In the genomic region with DNA sequence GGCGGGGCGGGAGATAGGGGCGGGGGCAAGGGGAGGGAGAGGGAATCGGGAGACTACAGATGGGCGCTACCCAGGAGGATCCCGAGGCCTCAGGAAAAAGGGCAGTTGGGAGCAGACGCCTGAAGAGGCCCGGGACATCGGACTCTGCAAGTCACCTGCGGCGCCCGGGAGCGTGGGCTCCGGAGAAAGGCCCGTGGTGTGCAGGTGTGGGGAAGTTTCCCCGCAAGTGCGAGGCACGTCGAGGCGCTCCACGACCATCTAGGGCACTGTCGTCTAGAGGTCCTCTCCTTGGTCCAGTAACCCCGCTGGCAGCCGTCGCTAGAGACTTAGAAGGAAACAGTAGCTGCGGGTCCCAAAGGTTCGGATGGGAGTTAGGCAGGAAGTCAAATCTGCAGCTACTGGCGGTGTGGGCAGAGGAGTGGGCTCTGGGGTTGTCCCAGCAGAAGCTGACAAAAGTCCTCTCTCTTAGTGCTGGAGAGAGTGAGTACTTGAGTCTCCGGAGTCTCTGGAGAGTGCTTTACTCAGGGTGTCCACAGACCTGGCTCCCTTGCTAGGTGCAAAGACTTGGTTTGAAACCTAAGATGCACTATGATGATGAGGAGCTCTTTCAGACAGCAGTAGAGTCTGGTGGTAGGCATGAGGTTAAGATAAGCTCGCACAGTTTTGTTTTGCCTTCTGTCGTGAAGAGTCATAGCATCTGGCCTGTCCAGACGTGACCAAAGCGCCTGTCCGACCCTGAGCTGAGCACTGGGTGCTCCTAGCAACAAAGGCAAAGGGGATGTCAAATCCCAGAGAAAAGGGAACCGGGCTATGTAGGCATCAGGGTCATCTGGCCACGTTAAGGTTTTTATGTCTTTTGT, we compare ENCODE assay signal across 9 mouse cellular contexts.
A peak's percentile ranks its signal among the peaks of the same experiment; 100 is the strongest.
DNase-seq lines count a peak whose midpoint lies in the region; ATAC-seq and TF ChIP-seq lines count a peak whose summit lies in the region.
"Had no signal": no experiment of that assay in that cellular context is flagged by ENCODE, and none has a peak within 500 bp of the region (broad histone marks: within the 10 kb centered on the region; RNA-seq: fewer than 3 reads in every experiment).

No protein-coding gene starts in this region.

- peak overlapping the region; percentile 90 for H3K4me2 ChIP-seq in heart, embryonic 13.5 days
- H3K4me2 ChIP-seq in liver, embryonic 14.5 days (ENCODE audit: low read depth): peak overlapping the region; percentile 48

- TF ChIP-seq POLR2A in brain, embryonic 14.5 days (IDR thresholded peaks at IDR 0.05; ENCODE audit: borderline replicate concordance, extremely low read depth, insufficient read depth, insufficient read length, poor library complexity, severe bottlenecking): no peak

- H3K4me3 ChIP-seq in heart, embryonic 13.5 days: peak overlapping the region; percentile 57
- H3K4me3 ChIP-seq in liver, embryonic 14.5 days (ENCODE audit: insufficient read depth in 1 of 2, low read depth in 2 of 2, low read length in 2 of 2): no peak overlapping the region

- H3K9me3 ChIP-seq in heart, embryonic 13.5 days: no peaks in the 10 kb centered on the region
- H3K9me3 ChIP-seq in liver, embryonic 14.5 days (ENCODE audit: control insufficient read depth, low read length): no peaks in the 10 kb centered on the region

- no peak for DNase-seq in heart, adult 9 months (ENCODE audit: low spot score in 2 of 2)
- DNase-seq in brain, embryonic 14.5 days (ENCODE audit: low read depth): peak; percentile 24
- no peak for DNase-seq in liver, embryonic 14.5 days (ENCODE audit: low read depth in 3 of 3, low spot score in 3 of 3)
- DNase-seq in testis, postnatal 10 days (ENCODE audit: low spot score): peak; percentile 41
- no peak for DNase-seq in urinary bladder, postnatal 10 days (ENCODE audit: low spot score)
- DNase-seq in frontal cortex, postnatal 25 days (ENCODE audit: low spot score in 2 of 2): no peak

- H3K27ac ChIP-seq in heart, embryonic 13.5 days (replicated peaks): no peak overlapping the region
- H3K27ac ChIP-seq in liver, embryonic 14.5 days: no peak overlapping the region

- TF ChIP-seq CTCF in brain, embryonic 14.5 days (IDR thresholded peaks at IDR 0.05; ENCODE audit: borderline replicate concordance, extremely low read depth, insufficient read depth, insufficient read length): no peak
- TF ChIP-seq CTCF in liver, embryonic 14.5 days (IDR thresholded peaks at IDR 0.05; ENCODE audit: low read depth): no peak

- peaks cover 30% of the 10 kb centered on the region for H3K4me1 ChIP-seq in heart, embryonic 13.5 days
- no peaks in the 10 kb centered on the region for H3K4me1 ChIP-seq in liver, embryonic 14.5 days (replicated peaks; ENCODE audit: control insufficient read depth in 2 of 2, insufficient read depth in 2 of 2, low read length in 1 of 2)

- H3K36me3 ChIP-seq in heart, embryonic 13.5 days: no peaks in the 10 kb centered on the region
- H3K36me3 ChIP-seq in liver, embryonic 14.5 days (replicated peaks; ENCODE audit: control insufficient read depth, insufficient read depth, low read depth): no peaks in the 10 kb centered on the region

- no peak for ATAC-seq in heart, embryonic 13.5 days (ENCODE audit: extremely low read depth, insufficient number of reproducible peaks, low FRiP score, low TSS enrichment)
- ATAC-seq in granulocyte monocyte progenitor cell, adult 5-6 weeks (replicated peaks; ENCODE audit: poor library complexity, severe bottlenecking): peak; percentile 18; the same call in 1 of the 2 replicates
- 0 out of 2 replicates have a peak, but pooled peaks have one; percentile 18 for ATAC-seq in liver, embryonic 14.5 days (ENCODE audit: insufficient read depth)
- ATAC-seq: Patski had no signal

- 2% methylated on average over 35 of the region's 36 CpGs for WGBS in heart, embryonic 13.5 days
- 2% methylated on average over 35 of the region's 36 CpGs for WGBS in liver, embryonic 14.5 days (ENCODE audit: insufficient replicate concordance)

- H3K9ac ChIP-seq in heart, embryonic 13.5 days: peak overlapping the region; percentile 69
- no peak overlapping the region for H3K9ac ChIP-seq in liver, embryonic 14.5 days (replicated peaks)

- peaks cover 77% of the 10 kb centered on the region for H3K27me3 ChIP-seq in heart, embryonic 13.5 days (replicated peaks)
- peaks cover 65% of the 10 kb centered on the region for H3K27me3 ChIP-seq in liver, embryonic 14.5 days (ENCODE audit: control insufficient read depth, insufficient read depth, low read length)
- H3K27me3 ChIP-seq: Patski had no signal

- TF ChIP-seq EP300 in liver, embryonic 14.5 days (IDR thresholded peaks at IDR 0.05; ENCODE audit: low read depth): no peak

Comparison
In these comparisons a context has a peak if more than half of its experiments do, and no peak if none do; other contexts are left out.
1. DNase-seq: peak in brain, embryonic 14.5 days (single experiment) and testis, postnatal 10 days (single experiment); none in heart, adult 9 months (0 of 2), liver, embryonic 14.5 days (0 of 3), urinary bladder, postnatal 10 days (single experiment) and frontal cortex, postnatal 25 days (0 of 2).